Comparison of ENCODE assay signal across 8 mouse cellular contexts in the genomic region with DNA sequence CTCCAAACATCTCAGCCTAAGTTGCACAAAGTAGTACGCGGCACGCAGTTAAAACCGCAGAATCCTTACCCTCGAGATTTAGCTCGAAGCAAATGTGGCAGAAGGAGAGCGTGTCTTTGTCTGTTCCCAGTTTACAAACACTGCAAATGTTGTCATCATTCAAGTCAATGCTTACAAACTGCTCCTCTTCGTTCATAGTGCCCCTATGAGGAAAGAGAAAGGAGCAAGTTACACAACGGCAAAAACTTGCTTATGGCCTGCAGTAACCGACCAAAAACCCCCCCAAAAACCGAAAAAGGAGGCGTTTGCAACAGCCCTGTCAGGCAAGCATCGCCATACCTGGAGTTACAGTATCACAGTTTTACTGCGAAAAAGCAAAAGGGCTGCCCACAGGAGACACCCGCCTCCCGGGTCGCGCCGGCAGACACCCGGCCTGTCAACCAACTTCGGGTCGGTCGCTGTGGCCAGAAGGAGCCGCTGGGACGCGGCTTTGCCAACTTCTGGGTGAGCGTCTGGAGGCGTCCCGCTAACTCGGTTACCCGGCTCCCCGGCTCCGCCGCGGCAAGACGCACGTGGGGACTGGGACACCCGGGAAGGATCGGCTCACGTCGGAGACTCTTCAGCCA. TPM values are rescaled to one million over a fixed set of nuclear protein-coding genes. Genes with fewer than 3 reads are reported as not detected.
DNase-seq lines count a peak whose midpoint lies in the region; ATAC-seq and TF ChIP-seq lines count a peak whose summit lies in the region.

No protein-coding gene starts in this region.

- intact Hi-C loops in heart, postnatal 10 days (cut with DNase I): loop anchor here (1.0 to 10.0 kb wide), 2 partner anchors 118 to 201 kb away; a partner anchor contains a TSS

- TF ChIP-seq POLR2A in CH12.LX (IDR thresholded peaks at IDR 0.05; ENCODE audit: low read depth, low read length): no peak

- peaks cover 4% of the 10 kb centered on the region for H3K9me3 ChIP-seq in CH12.LX (replicated peaks; ENCODE audit: low read length)
- H3K9me3 ChIP-seq in heart, embryonic 14.5 days (ENCODE audit: control insufficient read depth, low read length): peaks cover 4% of the 10 kb centered on the region; the same call in 1 of the 2 replicates
- H3K9me3 ChIP-seq in limb, embryonic 15.5 days: no peaks in the 10 kb centered on the region
- no peaks in the 10 kb centered on the region for H3K9me3 ChIP-seq in midbrain, embryonic 13.5 days

- TF ChIP-seq CTCF in CH12.LX (conservative IDR thresholded peaks at IDR 0.05 in 1 of 2, IDR thresholded peaks at IDR 0.05 in 1 of 2; ENCODE audit: low read depth in 2 of 2, low read length in 2 of 2): no peak

- H3K4me3 ChIP-seq in CH12.LX (replicated peaks in 1 of 3; ENCODE audit: low read depth in 2 of 3, low read length in 2 of 3, poor library complexity in 1 of 3): peak overlapping the region; percentile 86 to 96 (median 86)
- peak overlapping the region; percentile 84 to 98 for H3K4me3 ChIP-seq in heart, embryonic 14.5 days (ENCODE audit: control insufficient read depth in 1 of 2, insufficient read depth in 1 of 2, low read depth in 1 of 2, low read length in 2 of 2)
- peak overlapping the region; percentile 76 for H3K4me3 ChIP-seq in limb, embryonic 15.5 days
- peak overlapping the region; percentile 68 for H3K4me3 ChIP-seq in midbrain, embryonic 13.5 days (replicated peaks)

- H3K36me3 ChIP-seq in CH12.LX (replicated peaks in 1 of 2; ENCODE audit: control insufficient read depth in 1 of 2, insufficient read depth in 1 of 2, low read length in 1 of 2): peaks cover 12 to 26% of the 10 kb centered on the region in 2 experiments
- peaks cover 7% of the 10 kb centered on the region; the same call in 1 of the 2 replicates for H3K36me3 ChIP-seq in heart, embryonic 14.5 days (ENCODE audit: control insufficient read depth, insufficient read depth, low read length)
- H3K36me3 ChIP-seq in limb, embryonic 15.5 days: 0 out of 2 replicates have a peak, but pooled peaks cover 6% of the 10 kb centered on the region
- H3K36me3 ChIP-seq in midbrain, embryonic 13.5 days: 0 out of 2 replicates have a peak, but pooled peaks cover 6% of the 10 kb centered on the region

- under 1% methylated on average over 41 of the region's 41 CpGs for WGBS in heart, embryonic 14.5 days
- WGBS in limb, embryonic 15.5 days: under 1% methylated on average over 41 of the region's 41 CpGs
- under 1% methylated on average over 41 of the region's 41 CpGs for WGBS in midbrain, embryonic 13.5 days

- peak; percentile 59 for ATAC-seq in heart, embryonic 14.5 days (ENCODE audit: insufficient number of reproducible peaks, insufficient read depth, low FRiP score, low read depth)
- peak; percentile 70 for ATAC-seq in limb, embryonic 15.5 days (ENCODE audit: insufficient number of reproducible peaks, low FRiP score, low TSS enrichment, low read depth)
- ATAC-seq in midbrain, embryonic 13.5 days: peak; percentile 84

- H3K4me1 ChIP-seq in CH12.LX (ENCODE audit: control insufficient read depth in 1 of 2, insufficient read depth in 2 of 2): peaks cover 9 to 29% of the 10 kb centered on the region in 2 experiments; a peak in 3 of 4 replicates
- no peaks in the 10 kb centered on the region for H3K4me1 ChIP-seq in heart, embryonic 14.5 days (ENCODE audit: control insufficient read depth in 2 of 2, insufficient read depth in 2 of 2, low read length in 2 of 2)
- H3K4me1 ChIP-seq in limb, embryonic 15.5 days: peaks cover 6% of the 10 kb centered on the region
- peaks cover 36% of the 10 kb centered on the region for H3K4me1 ChIP-seq in midbrain, embryonic 13.5 days (replicated peaks)

- peaks cover 37% of the 10 kb centered on the region for H3K79me2 ChIP-seq in CH12.LX (replicated peaks; ENCODE audit: control insufficient read depth, extremely low read depth, insufficient read depth, poor library complexity, severe bottlenecking)

- H3K4me2 ChIP-seq in CH12.LX (ENCODE audit: insufficient read depth, low read depth, poor library complexity, severe bottlenecking): peak overlapping the region; percentile 47
- H3K4me2 ChIP-seq in heart, embryonic 14.5 days (ENCODE audit: low read length): peak overlapping the region; percentile 85
- H3K4me2 ChIP-seq in limb, embryonic 15.5 days: peak overlapping the region; percentile 56
- peak overlapping the region; percentile 62 for H3K4me2 ChIP-seq in midbrain, embryonic 13.5 days (replicated peaks)

- peak; percentile 87 for DNase-seq in heart, adult 11 months
- no peak for DNase-seq in heart, postnatal 10 days
- no peak for DNase-seq in CH12.LX (ENCODE audit: extremely low read depth)
- DNase-seq in cerebellum, postnatal 36 days: peak; percentile 15 to 19
- no peak for DNase-seq in layer of hippocampus, postnatal 14 days (ENCODE audit: low spot score in 2 of 2)

- peak overlapping the region; percentile 97 for H3K27ac ChIP-seq in CH12.LX (ENCODE audit: insufficient read depth, low read depth)
- peak overlapping the region; percentile 69 to 89 for H3K27ac ChIP-seq in heart, embryonic 14.5 days (replicated peaks in 1 of 2; ENCODE audit: control insufficient read depth in 1 of 2, insufficient read depth in 1 of 2, low read depth in 2 of 2, low read length in 2 of 2)
- peak overlapping the region; percentile 92 for H3K27ac ChIP-seq in limb, embryonic 15.5 days
- peak overlapping the region; percentile 81 for H3K27ac ChIP-seq in midbrain, embryonic 13.5 days

- dilution Hi-C loops in CH12.LX (cut with MboI; ENCODE audit: extremely low pct_ligation_motif_present, extremely low pct_unique_long_range_greater_than_20kb, low sequenced_read_pairs): no loop called here

- TF ChIP-seq EP300 in CH12.LX (IDR thresholded peaks at IDR 0.05; ENCODE audit: low read length): no peak

- no peaks in the 10 kb centered on the region for H3K27me3 ChIP-seq in CH12.LX (replicated peaks)
- H3K27me3 ChIP-seq in heart, embryonic 14.5 days (ENCODE audit: control insufficient read depth, insufficient read depth, low read length): no peaks in the 10 kb centered on the region
- no peaks in the 10 kb centered on the region for H3K27me3 ChIP-seq in limb, embryonic 15.5 days
- no peaks in the 10 kb centered on the region for H3K27me3 ChIP-seq in midbrain, embryonic 13.5 days

- no peak for TF ChIP-seq RAD21 in CH12.LX (IDR thresholded peaks at IDR 0.05; ENCODE audit: low read depth, low read length)

- in situ Hi-C loops in CH12.LX (cut with MboI; ENCODE audit: low pct_ligation_motif_present, low pct_unique_long_range_greater_than_20kb, low sequenced_read_pairs): loop anchor here (5.0 kb wide), 1 partner anchor 46 kb away; no protein-coding TSS in a partner anchor

- peak overlapping the region; percentile 92 for H3K9ac ChIP-seq in CH12.LX (ENCODE audit: insufficient read depth, low read depth)
- H3K9ac ChIP-seq in heart, embryonic 14.5 days (ENCODE audit: low read length): peak overlapping the region; percentile 86
- H3K9ac ChIP-seq in limb, embryonic 15.5 days: peak overlapping the region; percentile 74
- H3K9ac ChIP-seq in midbrain, embryonic 13.5 days (replicated peaks): peak overlapping the region; percentile 73

TF ChIP-seq in CH12.LX, 34 proteins besides CTCF, POLR2A, EP300 and RAD21 (continues in another document):
- TF ChIP-seq ETS1 (conservative IDR thresholded peaks at IDR 0.05; ENCODE audit: low read depth, low read length) (no peak), TCF12 (IDR thresholded peaks at IDR 0.05; ENCODE audit: low read depth, low read length) (no peak), BHLHE40 (IDR thresholded peaks at IDR 0.05; ENCODE audit: low read depth, low read length) (no peak), NRF1 (IDR thresholded peaks at IDR 0.05; ENCODE audit: low read depth, low read length) (no peak), NELFE (IDR thresholded peaks at IDR 0.05; ENCODE audit: low read depth, low read length) (no peak), CHD2 (IDR thresholded peaks at IDR 0.05; ENCODE audit: low read length) (no peak), HCFC1 (IDR thresholded peaks at IDR 0.05; ENCODE audit: low read depth, low read length) (no peak), JUN (IDR thresholded peaks at IDR 0.05; ENCODE audit: insufficient read depth, low read depth, low read length) (no peak), MEF2A (IDR thresholded peaks at IDR 0.05; ENCODE audit: borderline replicate concordance, low read depth, low read length) (no peak; the same call in 1 of the 2 replicates), IRF4 (IDR thresholded peaks at IDR 0.05; ENCODE audit: low read depth, low read length) (no peak), PAX5 (IDR thresholded peaks at IDR 0.05; ENCODE audit: low read length) (no peak), MYC (IDR thresholded peaks at IDR 0.05; ENCODE audit: low read depth, low read length) (no peak), TBP (conservative IDR thresholded peaks at IDR 0.05; ENCODE audit: low read depth, low read length) (0 out of 2 replicates have a peak, but pooled peaks have one; percentile 5), CHD1 (IDR thresholded peaks at IDR 0.05; ENCODE audit: low read depth, low read length) (0 out of 2 replicates have a peak, but pooled peaks have one; percentile 9), ZC3H11A (IDR thresholded peaks at IDR 0.05; ENCODE audit: low read depth, low read length) (no peak), JUND (conservative IDR thresholded peaks at IDR 0.05; ENCODE audit: low read depth, low read length) (no peak), POLR2AphosphoS2 (IDR thresholded peaks at IDR 0.05; ENCODE audit: low read depth, low read length) (no peak), USF2 (conservative IDR thresholded peaks at IDR 0.05; ENCODE audit: low read depth, low read length) (no peak), ZKSCAN1 (IDR thresholded peaks at IDR 0.05; ENCODE audit: borderline replicate concordance, low read depth, low read length) (no peak), UBTF (IDR thresholded peaks at IDR 0.05; ENCODE audit: low read depth, low read length) (no peak), MAX (IDR thresholded peaks at IDR 0.05; ENCODE audit: low read length) (peak; percentile 40; the same call in 1 of the 2 replicates), MXI1 (IDR thresholded peaks at IDR 0.05; ENCODE audit: low read depth, low read length) (peak; percentile 51; the same call in 1 of the 2 replicates), ELF1 (IDR thresholded peaks at IDR 0.05; ENCODE audit: low read depth, low read length) (no peak), SIN3A (IDR thresholded peaks at IDR 0.05; ENCODE audit: low read length) (no peak)

RNA-seq across cellular contexts. Expression of a gene that starts 0.5 kb away (rescaled TPM):
- 1 to 10 TPM; 8.6 to 8.8 TPM for total RNA-seq in heart, postnatal 10 days (2021)
- total RNA-seq in CH12.LX (2012; rRNA removed) (40.6 and 42.9 TPM in 2 replicates), CH12.LX (2014; rRNA removed) (77.5 and 94.4 TPM in 2 replicates)
- 65.4 and 67.3 TPM in 2 replicates for polyA plus RNA-seq in CH12.LX (2012; ENCODE audit: insufficient read length, low read depth)
- polyA plus RNA-seq in heart, embryonic 14.5 days (2014; fragmentation: Nextera tagmentation; extraction: Ambion mirVana): 7.1 and 7.2 TPM in 2 replicates
- polyA plus RNA-seq in limb, embryonic 15.5 days (2015; fragmentation: Nextera tagmentation; extraction: Ambion mirVana): 20.1 and 21.1 TPM in 2 replicates
- polyA plus RNA-seq in midbrain, embryonic 13.5 days (2015; fragmentation: Nextera tagmentation; extraction: Ambion mirVana): 10.2 and 10.6 TPM in 2 replicates
- total RNA-seq in layer of hippocampus, postnatal 14 days (2021): 10 to 100 TPM in 1 of 2 experiments, 1 to 10 TPM in 1; 9.5 to 10.9 TPM

Comparison
In these comparisons a context has a peak if more than half of its experiments do, and no peak if none do; other contexts are left out.
1. DNase-seq: peak in heart, adult 11 months (single experiment) and cerebellum, postnatal 36 days (2 of 2); none in heart, postnatal 10 days (0 of 2), CH12.LX (single experiment) and layer of hippocampus, postnatal 14 days (0 of 2).
2. Peak in every context shown above with its lines, with median percentiles within 50 percentile points of each other: H3K27ac ChIP-seq, H3K4me2 ChIP-seq, H3K4me3 ChIP-seq, H3K9ac ChIP-seq and ATAC-seq.